Mouse (Mus musculus) liver, adult (tissue): ENCODE measurements around the gene Med28.

ENCODE experiments used
- GATA4 ChIP-seq: IDR thresholded peaks from 2 replicates; pipeline ENCODE4 v1.6.1; 2014; ENCODE audit warnings: mild to moderate bottlenecking, low read length; ENCODE audit not compliant: insufficient replicate concordance

Med28 gene

GRCm38 (mm10) chr5:45495429-45495975 lies 24.5 kb upstream of the Med28 start:
- TF ChIP-seq GATA4: no peak

- TF ChIP-seq GATA4: no peak
These were observed 24.0 kb upstream of the Med28 start for GRCm38 (mm10) chr5:45496042-45496441.

- TF ChIP-seq GATA4: no peak
These were observed 23.6 kb upstream of the Med28 start for GRCm38 (mm10) chr5:45496479-45496878.

GRCm38 (mm10) chr5:45496930-45497550 lies 23.0 kb upstream of the Med28 start:
- no peak for TF ChIP-seq GATA4

- TF ChIP-seq GATA4: no peak
These were observed 22.5 kb upstream of the Med28 start for GRCm38 (mm10) chr5:45497564-45497963.

GRCm38 (mm10) chr5:45510071-45510470 lies 10.0 kb upstream of the Med28 start:
- TF ChIP-seq GATA4: no peak

GRCm38 (mm10) chr5:45512908-45513307 lies 7.1 kb upstream of the Med28 start:
- TF ChIP-seq GATA4: no peak

GRCm38 (mm10) chr5:45513511-45513910 lies 6.5 kb upstream of the Med28 start:
- TF ChIP-seq GATA4: no peak

- no peak for TF ChIP-seq GATA4
These were observed 5.4 kb upstream of the Med28 start for GRCm38 (mm10) chr5:45514599-45514998.

- TF ChIP-seq GATA4: no peak
These were observed 4.8 kb upstream of the Med28 start for GRCm38 (mm10) chr5:45515151-45515743.

GRCm38 (mm10) chr5:45520809-45521110 lies 731 bp downstream of the Med28 start:
- no peak for TF ChIP-seq GATA4

- no peak for TF ChIP-seq GATA4
These were observed 1.6 kb downstream of the Med28 start for GRCm38 (mm10) chr5:45521601-45522000.

GRCm38 (mm10) chr5:45525101-45525500 lies 5.1 kb downstream of the Med28 start:
- no peak for TF ChIP-seq GATA4

- no peak for TF ChIP-seq GATA4
These were observed 6.3 kb downstream of the Med28 start for GRCm38 (mm10) chr5:45526338-45526737.

- no peak for TF ChIP-seq GATA4
These were observed 9.7 kb downstream of the Med28 start for GRCm38 (mm10) chr5:45529696-45530095.

GRCm38 (mm10) chr5:45534319-45535098 lies 14.5 kb downstream of the Med28 start:
- no peak for TF ChIP-seq GATA4
